Mouse (Mus musculus) MEL (cell line): ENCODE data around the gene Nectin4.

Source experiments
- CTCF ChIP-seq, 3 experiments: IDR thresholded peaks in 2 of 3; conservative IDR thresholded peaks in 1 of 3; 2 replicates each; pipeline ENCODE4 v1.5.1; 2011 to 2012; ENCODE audit warnings: low read length in 3 of 3, low read depth in 2 of 3, mild to moderate bottlenecking in 2 of 3, improper control_type of control experiment in 1 of 3, inconsistent platforms in 1 of 3, mixed read lengths in 1 of 3, moderate library complexity in 1 of 3; ENCODE audit not compliant: control insufficient read depth in 1 of 3, insufficient read depth in 1 of 3, poor library complexity in 1 of 3, severe bottlenecking in 1 of 3
- EP300 ChIP-seq, 2 experiments: IDR thresholded peaks; 2 replicates each; pipeline ENCODE4 v1.6.1; 2011; ENCODE audit warnings: improper control_type of control experiment in 2 of 2, low read length in 2 of 2, low read depth in 1 of 2, mild to moderate bottlenecking in 1 of 2
- JUND ChIP-seq: IDR thresholded peaks from 2 replicates; pipeline ENCODE4 v1.6.1; 2011; ENCODE audit warnings: low read depth, mild to moderate bottlenecking, improper control_type of control experiment, low read length
- MEF2A ChIP-seq: IDR thresholded peaks from 2 replicates; pipeline ENCODE4 v1.6.1; 2014; ENCODE audit warnings: low read depth, mild to moderate bottlenecking, inconsistent platforms, low read length, improper control_type of control experiment; ENCODE audit not compliant: poor library complexity, insufficient replicate concordance, severe bottlenecking; ENCODE audit errors: extremely low read depth
- NRF1 ChIP-seq: IDR thresholded peaks from 2 replicates; pipeline ENCODE4 v1.6.1; 2014; ENCODE audit warnings: low read depth, mild to moderate bottlenecking, inconsistent platforms, low read length, improper control_type of control experiment, moderate library complexity; ENCODE audit not compliant: poor library complexity, insufficient read depth, severe bottlenecking
- POLR2A ChIP-seq, 2 experiments: IDR thresholded peaks; 2 replicates each; pipeline ENCODE4 v1.6.1; 2011 to 2012; ENCODE audit warnings: low read length in 2 of 2, mild to moderate bottlenecking in 2 of 2, control low read depth in 1 of 2, improper control_type of control experiment in 1 of 2, low read depth in 1 of 2, moderate library complexity in 1 of 2; ENCODE audit not compliant: control insufficient read depth in 1 of 2, insufficient read depth in 1 of 2, poor library complexity in 1 of 2
- SMC3 ChIP-seq: IDR thresholded peaks from 2 replicates; pipeline ENCODE4 v1.6.1; 2011; ENCODE audit warnings: low read depth, low read length, improper control_type of control experiment
- TCF12 ChIP-seq: IDR thresholded peaks from 2 replicates; pipeline ENCODE4 v1.6.1; 2014; ENCODE audit warnings: low read depth, mild to moderate bottlenecking, inconsistent platforms, low read length, improper control_type of control experiment, moderate library complexity
- USF2 ChIP-seq, 2 experiments: IDR thresholded peaks; 2 replicates each; pipeline ENCODE4 v1.6.1; 2011 to 2012; ENCODE audit warnings: improper control_type of control experiment in 2 of 2, low read length in 2 of 2, borderline replicate concordance in 1 of 2, inconsistent platforms in 1 of 2, low read depth in 1 of 2, mild to moderate bottlenecking in 1 of 2; ENCODE audit not compliant: insufficient read depth in 1 of 2

GRCm38 (mm10) chr1:171402991-171403390 lies 33.1 kb downstream of the Nectin4 start:
- TF ChIP-seq POLR2A (IDR thresholded peaks at IDR 0.05; ENCODE audit: control insufficient read depth in 1 of 2, insufficient read depth in 1 of 2, low read depth in 1 of 2, low read length in 2 of 2, poor library complexity in 1 of 2) = no peak
- TF ChIP-seq NRF1 = no peak
- TF ChIP-seq CTCF (IDR thresholded peaks at IDR 0.05 in 2 of 3, conservative IDR thresholded peaks at IDR 0.05 in 1 of 3; ENCODE audit: control insufficient read depth in 1 of 3, insufficient read depth in 1 of 3, low read depth in 2 of 3, low read length in 3 of 3, poor library complexity in 1 of 3, severe bottlenecking in 1 of 3) = no peak
- no peak for TF ChIP-seq USF2 (IDR thresholded peaks at IDR 0.05; ENCODE audit: borderline replicate concordance in 1 of 2, insufficient read depth in 1 of 2, low read depth in 1 of 2, low read length in 2 of 2)
- no peak for TF ChIP-seq EP300 (IDR thresholded peaks at IDR 0.05; ENCODE audit: low read depth in 1 of 2, low read length in 2 of 2)
- TF ChIP-seq MEF2A = no peak
- TF ChIP-seq SMC3 = no peak
- no peak for TF ChIP-seq TCF12
- no peak for TF ChIP-seq JUND
